ENCODE assay signal across 31 mouse cellular contexts in the genomic region with DNA sequence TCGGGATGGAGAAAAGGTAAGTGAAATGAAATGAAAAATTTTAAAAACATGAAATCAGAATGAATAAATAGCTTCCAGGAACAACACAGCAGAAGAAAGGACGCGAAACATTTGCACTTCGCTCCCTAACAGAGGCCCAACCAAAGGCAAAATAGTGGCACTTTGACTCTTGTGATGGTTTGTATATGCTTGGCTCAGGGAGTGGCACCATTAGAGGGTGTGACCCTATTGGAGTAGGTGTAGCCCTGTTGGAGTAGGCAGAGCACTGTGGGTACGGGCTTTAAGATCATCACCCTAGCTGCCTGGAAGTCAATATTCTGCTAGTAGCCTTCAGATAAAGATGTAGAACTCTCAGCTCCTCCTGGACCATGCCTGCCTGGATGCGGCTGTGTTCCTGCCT.
"Had no signal": no experiment of that assay in that cellular context is flagged by ENCODE, and none has a peak within 500 bp of the region (broad histone marks: within the 10 kb centered on the region; RNA-seq: fewer than 3 reads in every experiment).

No protein-coding gene starts in this region.

- H3K9me3 ChIP-seq: heart, embryonic 10.5 days; heart, embryonic 12.5 days; heart, embryonic 13.5 days; heart, embryonic 15.5 days; hindbrain, embryonic 10.5 days; hindbrain, embryonic 12.5 days; hindbrain, embryonic 13.5 days; hindbrain, embryonic 15.5 days; kidney, embryonic 15.5 days had no signal

- H3K4me3 ChIP-seq: heart, adult 2 months; heart, embryonic 10.5 days; heart, embryonic 12.5 days; heart, embryonic 13.5 days; heart, embryonic 15.5 days; hindbrain, embryonic 10.5 days; hindbrain, embryonic 12.5 days; hindbrain, embryonic 13.5 days; hindbrain, embryonic 15.5 days; kidney, embryonic 15.5 days; layer of hippocampus, adult 2 months; left cerebral cortex, adult 2 months had no signal

- H3K27me3 ChIP-seq: heart, embryonic 12.5 days; heart, embryonic 13.5 days; heart, embryonic 15.5 days; hindbrain, embryonic 12.5 days; hindbrain, embryonic 13.5 days; hindbrain, embryonic 15.5 days; kidney, embryonic 15.5 days had no signal

- H3K9ac ChIP-seq: heart, embryonic 12.5 days; heart, embryonic 13.5 days; heart, embryonic 15.5 days; hindbrain, embryonic 12.5 days; hindbrain, embryonic 13.5 days; hindbrain, embryonic 14.5 days; hindbrain, embryonic 15.5 days; kidney, embryonic 15.5 days had no signal

- H3K27ac ChIP-seq: heart, adult 2 months; heart, embryonic 10.5 days; heart, embryonic 13.5 days; heart, embryonic 15.5 days; hindbrain, embryonic 10.5 days; hindbrain, embryonic 12.5 days; hindbrain, embryonic 13.5 days; hindbrain, embryonic 14.5 days; hindbrain, embryonic 15.5 days; hindbrain, postnatal 0 days; kidney, embryonic 15.5 days; kidney, postnatal 0 days; layer of hippocampus, adult 2 months; left cerebral cortex, adult 2 months had no signal

- H3K4me2 ChIP-seq: heart, embryonic 11.5 days; heart, embryonic 12.5 days; heart, embryonic 13.5 days; heart, embryonic 15.5 days; hindbrain, embryonic 12.5 days; hindbrain, embryonic 13.5 days; hindbrain, embryonic 14.5 days; hindbrain, embryonic 15.5 days; kidney, embryonic 15.5 days had no signal

- DNase-seq: heart, adult 2 months; heart, postnatal 10 days; heart, postnatal 14 days; heart, postnatal 36 days; heart, postnatal 4 days; kidney, adult 11 months; kidney, adult 2 months; kidney, adult 8-10 months; kidney, adult 9 months; kidney, postnatal 10 days; kidney, postnatal 14 days; kidney, postnatal 25 days; kidney, postnatal 36 days; kidney, postnatal 4 days had no signal

- ATAC-seq: hindbrain, embryonic 16.5 days; hindbrain, postnatal 0 days; inflammation-experienced regulatory T-cells, adult 6 months had no signal

- H3K36me3 ChIP-seq: heart, embryonic 10.5 days; heart, embryonic 12.5 days; heart, embryonic 13.5 days; heart, embryonic 15.5 days; hindbrain, embryonic 10.5 days; hindbrain, embryonic 12.5 days; hindbrain, embryonic 13.5 days; hindbrain, embryonic 15.5 days; kidney, embryonic 15.5 days had no signal
